Mouse (Mus musculus): ENCODE results near the gene Ssb. TPM values are rescaled to one million over a fixed set of nuclear protein-coding genes. Genes with fewer than 3 reads are reported as not detected.

The Ssb gene
- polyA plus RNA-seq, 1 experiment from 2014 or later: 426 TPM

GRCm38 (mm10) chr2:69885451-69886305 is 24.3 kb downstream of the Ssb start, which contains the start of gene Mettl5:
Gene Mettl5, minus strand, starts transcription at chr2:69885615.
- Histone ChIP-seq H3K4me3 (ENCODE audit: low read depth, low read length) (peak within 1 kb of the TSS; percentile 55), H3K27me3 (ENCODE audit: control insufficient read depth, insufficient read depth, low read length) (no peaks in the 10 kb centered on the region), H3K9me3 (ENCODE audit: control insufficient read depth, low read length) (no peaks in the 10 kb centered on the region), H3K9ac (ENCODE audit: low read length) (peak within 1 kb of the TSS; percentile 77), H3K27ac (replicated peaks; ENCODE audit: low read depth, low read length) (0 out of 2 replicates have a peak within 1 kb of the TSS, but pooled peaks have one; percentile 9), H3K36me3 (ENCODE audit: control insufficient read depth, insufficient read depth, low read length) (no peaks in the 10 kb centered on the region; the same call in 1 of the 2 replicates), H3K4me1 (ENCODE audit: control insufficient read depth, insufficient read depth, low read length) (no peaks in the 10 kb centered on the region), H3K4me2 (ENCODE audit: low read depth, severe bottlenecking) (peak within 1 kb of the TSS; percentile 64)
- 3% methylated on average over 45 of the region's 45 CpGs for WGBS
- DNase-seq (ENCODE audit: low spot score) (peak; percentile 92), ATAC-seq (ENCODE audit: insufficient number of reproducible peaks, low FRiP score, low TSS enrichment, low read depth) (peak; percentile 88; the same call in 1 of the 2 replicates)

GRCm38 (mm10) chr2:69888957-69889356 is 27.6 kb downstream of the Ssb start:
- Histone ChIP-seq H3K27ac (replicated peaks; ENCODE audit: low read depth, low read length) (no peak overlapping the region), H3K9ac (ENCODE audit: low read length) (no peak overlapping the region), H3K9me3 (ENCODE audit: control insufficient read depth, low read length) (no peaks in the 10 kb centered on the region), H3K36me3 (ENCODE audit: control insufficient read depth, insufficient read depth, low read length) (no peaks in the 10 kb centered on the region), H3K4me3 (ENCODE audit: low read depth, low read length) (no peak overlapping the region), H3K4me2 (ENCODE audit: low read depth, severe bottlenecking) (no peak overlapping the region), H3K27me3 (ENCODE audit: control insufficient read depth, insufficient read depth, low read length) (no peaks in the 10 kb centered on the region), H3K4me1 (ENCODE audit: control insufficient read depth, insufficient read depth, low read length) (no peaks in the 10 kb centered on the region)
- DNase-seq (ENCODE audit: low spot score) (no peak), ATAC-seq (ENCODE audit: insufficient number of reproducible peaks, low FRiP score, low TSS enrichment, low read depth) (no peak)
- 75% methylated on average over 2 of the region's 2 CpGs for WGBS

- Histone ChIP-seq H3K4me1 (ENCODE audit: control insufficient read depth, insufficient read depth, low read length) (no peaks in the 10 kb centered on the region), H3K36me3 (ENCODE audit: control insufficient read depth, insufficient read depth, low read length) (no peaks in the 10 kb centered on the region), H3K27ac (replicated peaks; ENCODE audit: low read depth, low read length) (no peak overlapping the region), H3K9me3 (ENCODE audit: control insufficient read depth, low read length) (no peaks in the 10 kb centered on the region), H3K4me2 (ENCODE audit: low read depth, severe bottlenecking) (no peak overlapping the region), H3K4me3 (ENCODE audit: low read depth, low read length) (no peak overlapping the region), H3K9ac (ENCODE audit: low read length) (no peak overlapping the region), H3K27me3 (ENCODE audit: control insufficient read depth, insufficient read depth, low read length) (no peaks in the 10 kb centered on the region)
- no peak for ATAC-seq (ENCODE audit: insufficient number of reproducible peaks, low FRiP score, low TSS enrichment, low read depth)
- no peak for DNase-seq (ENCODE audit: low spot score)
- 60% methylated on average over 7 of the region's 7 CpGs for WGBS
Observed at GRCm38 (mm10) chr2:69890843-69891242, 29.5 kb downstream of the Ssb start.

- H3K9me3 ChIP-seq (ENCODE audit: control insufficient read depth, low read length): no peaks in the 10 kb centered on the region
Observed at GRCm38 (mm10) chr2:69893145-69893544, 31.8 kb downstream of the Ssb start.

GRCm38 (mm10) chr2:69893891-69894290 is 32.5 kb downstream of the Ssb start:
- Histone ChIP-seq H3K4me1 (ENCODE audit: control insufficient read depth, insufficient read depth, low read length) (peaks cover 6% of the 10 kb centered on the region; the same call in 1 of the 2 replicates), H3K27ac (replicated peaks; ENCODE audit: low read depth, low read length) (no peak overlapping the region), H3K9me3 (ENCODE audit: control insufficient read depth, low read length) (no peaks in the 10 kb centered on the region), H3K9ac (ENCODE audit: low read length) (no peak overlapping the region), H3K4me3 (ENCODE audit: low read depth, low read length) (no peak overlapping the region), H3K27me3 (ENCODE audit: control insufficient read depth, insufficient read depth, low read length) (no peaks in the 10 kb centered on the region), H3K4me2 (ENCODE audit: low read depth, severe bottlenecking) (no peak overlapping the region), H3K36me3 (ENCODE audit: control insufficient read depth, insufficient read depth, low read length) (no peaks in the 10 kb centered on the region)
- ATAC-seq (ENCODE audit: insufficient number of reproducible peaks, low FRiP score, low TSS enrichment, low read depth): no peak
- no peak for DNase-seq (ENCODE audit: low spot score)
- WGBS: 88% methylated on average over 5 of the region's 5 CpGs

More at GRCm38 (mm10) chr2:69893145-69893544, 31.8 kb downstream of the Ssb start:
- ATAC-seq (ENCODE audit: insufficient number of reproducible peaks, low FRiP score, low TSS enrichment, low read depth) (no peak), DNase-seq (ENCODE audit: low spot score) (no peak)
- Histone ChIP-seq H3K4me1 (ENCODE audit: control insufficient read depth, insufficient read depth, low read length) (peaks cover 1% of the 10 kb centered on the region; the same call in 1 of the 2 replicates), H3K36me3 (ENCODE audit: control insufficient read depth, insufficient read depth, low read length) (no peaks in the 10 kb centered on the region), H3K27ac (replicated peaks; ENCODE audit: low read depth, low read length) (no peak overlapping the region), H3K9ac (ENCODE audit: low read length) (no peak overlapping the region), H3K4me2 (ENCODE audit: low read depth, severe bottlenecking) (no peak overlapping the region), H3K27me3 (ENCODE audit: control insufficient read depth, insufficient read depth, low read length) (no peaks in the 10 kb centered on the region), H3K4me3 (ENCODE audit: low read depth, low read length) (no peak overlapping the region)
- 95% methylated on average over 1 of the region's 1 CpGs for WGBS

GRCm38 (mm10) chr2:69895502-69896223 is 34.3 kb downstream of the Ssb start:
- no peak overlapping the region for H3K4me2 ChIP-seq (ENCODE audit: low read depth, severe bottlenecking)
- no peak overlapping the region for H3K27ac ChIP-seq (replicated peaks; ENCODE audit: low read depth, low read length)
- peaks cover 6% of the 10 kb centered on the region; the same call in 1 of the 2 replicates for H3K4me1 ChIP-seq (ENCODE audit: control insufficient read depth, insufficient read depth, low read length)
- no peak overlapping the region for H3K9ac ChIP-seq (ENCODE audit: low read length)
- no peaks in the 10 kb centered on the region for H3K9me3 ChIP-seq (ENCODE audit: control insufficient read depth, low read length)
- no peaks in the 10 kb centered on the region; the same call in 1 of the 2 replicates for H3K36me3 ChIP-seq (ENCODE audit: control insufficient read depth, insufficient read depth, low read length)
- H3K27me3 ChIP-seq (ENCODE audit: control insufficient read depth, insufficient read depth, low read length): no peaks in the 10 kb centered on the region
- 59% methylated on average over 14 of the region's 14 CpGs for WGBS
- H3K4me3 ChIP-seq (ENCODE audit: low read depth, low read length): no peak overlapping the region
- ATAC-seq (ENCODE audit: insufficient number of reproducible peaks, low FRiP score, low TSS enrichment, low read depth) (no peak), DNase-seq (ENCODE audit: low spot score) (no peak)

- WGBS: 93% methylated on average over 4 of the region's 4 CpGs
- no peaks in the 10 kb centered on the region for H3K27me3 ChIP-seq (ENCODE audit: control insufficient read depth, insufficient read depth, low read length)
- no peak overlapping the region for H3K4me3 ChIP-seq (ENCODE audit: low read depth, low read length)
- H3K27ac ChIP-seq (replicated peaks; ENCODE audit: low read depth, low read length): no peak overlapping the region
- ATAC-seq (ENCODE audit: insufficient number of reproducible peaks, low FRiP score, low TSS enrichment, low read depth) (no peak), DNase-seq (ENCODE audit: low spot score) (no peak)
- peaks cover 6% of the 10 kb centered on the region; the same call in 1 of the 2 replicates for H3K4me1 ChIP-seq (ENCODE audit: control insufficient read depth, insufficient read depth, low read length)
- H3K36me3 ChIP-seq (ENCODE audit: control insufficient read depth, insufficient read depth, low read length): no peaks in the 10 kb centered on the region; the same call in 1 of the 2 replicates
- no peak overlapping the region for H3K9ac ChIP-seq (ENCODE audit: low read length)
- H3K9me3 ChIP-seq (ENCODE audit: control insufficient read depth, low read length): no peaks in the 10 kb centered on the region
- H3K4me2 ChIP-seq (ENCODE audit: low read depth, severe bottlenecking): no peak overlapping the region
Observed at GRCm38 (mm10) chr2:69896224-69896581, 34.8 kb downstream of the Ssb start.

- peak; percentile 98 for DNase-seq (ENCODE audit: low spot score)
- Histone ChIP-seq H3K4me1 (ENCODE audit: control insufficient read depth, insufficient read depth, low read length) (peaks cover 6% of the 10 kb centered on the region; the same call in 1 of the 2 replicates), H3K36me3 (ENCODE audit: control insufficient read depth, insufficient read depth, low read length) (no peaks in the 10 kb centered on the region; the same call in 1 of the 2 replicates), H3K27ac (replicated peaks; ENCODE audit: low read depth, low read length) (peak within 1 kb of the TSS; percentile 87), H3K4me3 (ENCODE audit: low read depth, low read length) (peak within 1 kb of the TSS; percentile 97), H3K9ac (ENCODE audit: low read length) (peak within 1 kb of the TSS; percentile 99), H3K4me2 (ENCODE audit: low read depth, severe bottlenecking) (peak within 1 kb of the TSS; percentile 93), H3K9me3 (ENCODE audit: control insufficient read depth, low read length) (no peaks in the 10 kb centered on the region), H3K27me3 (ENCODE audit: control insufficient read depth, insufficient read depth, low read length) (no peaks in the 10 kb centered on the region)
- WGBS: 2% methylated on average over 42 of the region's 65 CpGs
- ATAC-seq (ENCODE audit: insufficient number of reproducible peaks, low FRiP score, low TSS enrichment, low read depth): peak; percentile 98
Observed at GRCm38 (mm10) chr2:69897039-69897617, 35.8 kb downstream of the Ssb start, which contains the start of gene Ubr3. Gene Ubr3, plus strand, starts transcription at chr2:69897246.
